Mouse (Mus musculus) midbrain, postnatal 0 days (tissue): Measurements from ENCODE around the gene Tgfbr2. TPM values are rescaled to one million over a fixed set of nuclear protein-coding genes. Genes with fewer than 3 reads are reported as not detected.

ENCODE experiments used
- ATAC-seq: fragments of 200-750 bp; cut with Nextera tagmentation; 2 replicates; pipeline ENCODE4 v1.8.0; 2017; ENCODE audit warnings: moderate number of reproducible peaks, mild to moderate bottlenecking, moderate TSS enrichment, moderate library complexity; ENCODE audit not compliant: low FRiP score
- DNase-seq: peaks from one replicate; pipeline ENCODE4 v3.0.0-alpha.2; 2015; ENCODE audit warnings: low spot score
- H3K27ac ChIP-seq: fragments of 300-500 bp; sonication (generic); 2 replicates; pipeline ENCODE4 v1.5.1; 2014; ENCODE audit warnings: low read depth, mild to moderate bottlenecking, low read length, mixed read lengths
- H3K27me3 ChIP-seq: fragments of 300-500 bp; sonication (generic); 2 replicates; pipeline ENCODE4 v1.6.1; 2014; ENCODE audit warnings: low read length, control low read depth, mixed read lengths; ENCODE audit not compliant: insufficient read depth
- H3K36me3 ChIP-seq: fragments of 300-500 bp; sonication (generic); 2 replicates; pipeline ENCODE4 v1.6.1; 2014; ENCODE audit warnings: low read length, control low read depth, mixed read lengths; ENCODE audit not compliant: insufficient read depth
- H3K4me1 ChIP-seq: fragments of 300-500 bp; sonication (generic); 2 replicates; pipeline ENCODE4 v1.6.1; 2014; ENCODE audit warnings: mild to moderate bottlenecking, control low read depth, antibody characterized with exemption, low read length, mixed read lengths; ENCODE audit not compliant: insufficient read depth
- H3K4me2 ChIP-seq: fragments of 300-500 bp; sonication (generic); 2 replicates; pipeline ENCODE4 v1.6.1; 2014; ENCODE audit warnings: low read depth, mild to moderate bottlenecking, low read length, mixed read lengths; ENCODE audit not compliant: poor library complexity, severe bottlenecking
- H3K4me3 ChIP-seq: fragments of 300-500 bp; sonication (generic); 2 replicates; pipeline ENCODE4 v1.5.1; 2014; ENCODE audit warnings: low read depth, mild to moderate bottlenecking, low read length, moderate library complexity
- H3K9ac ChIP-seq: fragments of 300-500 bp; sonication (generic); replicated peaks from 2 replicates; pipeline ENCODE4 v1.6.1; 2014; ENCODE audit warnings: mild to moderate bottlenecking, low read length, moderate library complexity, mixed read lengths; ENCODE audit not compliant: poor library complexity, severe bottlenecking
- H3K9me3 ChIP-seq: fragments of 300-500 bp; sonication (generic); 2 replicates; pipeline ENCODE4 v1.6.1; 2016; ENCODE audit warnings: low read length, control low read depth
- CTCF ChIP-seq: IDR thresholded peaks from 2 replicates; pipeline ENCODE4 v1.5.1; 2016; ENCODE audit warnings: antibody characterized with exemption, mild to moderate bottlenecking
- WGBS: fragments of 180-500 bp; shearing (Covaris S2); extraction: QIAGEN DNeasy Blood & Tissue Kit; methylation state at CpG from one replicate; pipeline ENCODE4 v1.1.7; 2014; 5-methylcytosine and 5-hydroxymethylcytosine counted together
- polyA plus RNA-seq: library from polyadenylated mRNA; unstranded; fragments of >200 nt; fragmentation: Nextera tagmentation; extraction: Ambion mirVana; gene quantifications from 2 replicates; pipeline ENCODE4 v1.2.1, GENCODE M21; 2015
- total RNA-seq: library from RNA; depleted of rRNA; stranded (reverse); fragments of >200 nt; gene quantifications from 2 replicates; pipeline ENCODE4 v1.2.3, GENCODE M21; 2014

Tgfbr2 gene
- total and polyA plus RNA-seq, 2 experiments from 2014 or later, result 7.2 to 20.3 TPM

GRCm38 (mm10) chr9:116039981-116040380 lies 135.2 kb downstream of the Tgfbr2 start:
- Histone ChIP-seq H3K27me3 (no peaks in the 10 kb centered on the region), H3K4me3 (no peak overlapping the region), H3K27ac (no peak overlapping the region), H3K36me3 (no peaks in the 10 kb centered on the region), H3K9ac (no peak overlapping the region), H3K4me1 (no peaks in the 10 kb centered on the region), H3K9me3 (no peaks in the 10 kb centered on the region), H3K4me2 (no peak overlapping the region)
- no peak for ATAC-seq
- DNase-seq, result no peak
- 92% methylated on average over 4 of the region's 4 CpGs for WGBS
- TF ChIP-seq CTCF, result no peak

DNA sequence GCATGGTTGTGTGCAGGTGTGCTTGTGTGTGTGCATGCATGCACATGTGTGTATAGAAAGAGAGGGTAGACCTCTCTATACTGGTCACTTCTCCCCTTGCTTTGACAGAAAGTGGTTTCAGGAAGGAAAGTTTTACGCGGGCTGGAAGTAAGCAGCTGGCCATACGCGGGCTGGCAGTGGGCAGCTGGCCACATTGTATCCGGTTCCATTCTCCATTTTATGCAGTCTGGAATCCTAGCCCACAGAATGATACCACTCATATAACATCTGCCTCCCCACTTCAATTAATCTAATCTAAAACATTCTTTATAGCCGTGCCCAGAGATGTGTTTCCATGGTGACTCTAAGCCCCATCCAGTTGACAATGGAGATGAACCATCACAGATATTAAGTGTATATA lies 136.9 kb downstream of the Tgfbr2 start:
- DNase-seq (no peak), ATAC-seq (no peak)
- no peak overlapping the region for H3K27ac ChIP-seq
- no peak overlapping the region for H3K4me3 ChIP-seq
- no peak overlapping the region for H3K4me2 ChIP-seq
- H3K36me3 ChIP-seq, result no peaks in the 10 kb centered on the region
- H3K27me3 ChIP-seq, result no peaks in the 10 kb centered on the region
- H3K9me3 ChIP-seq, result no peaks in the 10 kb centered on the region
- no peaks in the 10 kb centered on the region for H3K4me1 ChIP-seq
- TF ChIP-seq CTCF, result no peak
- WGBS, result 69% methylated on average over 6 of the region's 6 CpGs
- H3K9ac ChIP-seq, result no peak overlapping the region
